Mouse (Mus musculus) MEL (cell line): ENCODE measurements around the gene Slc26a9.

Experiments used
- CHD1 ChIP-seq: IDR thresholded peaks from 2 replicates; pipeline ENCODE4 v1.6.1; 2012; ENCODE audit warnings: low read depth, mild to moderate bottlenecking, inconsistent platforms, low read length, improper control_type of control experiment
- ELF1 ChIP-seq: IDR thresholded peaks from 2 replicates; pipeline ENCODE4 v1.6.1; 2014; ENCODE audit warnings: low read depth, mild to moderate bottlenecking, inconsistent platforms, low read length, improper control_type of control experiment, moderate library complexity
- EP300 ChIP-seq, 2 experiments: IDR thresholded peaks; 2 replicates each; pipeline ENCODE4 v1.6.1; 2011; ENCODE audit warnings: improper control_type of control experiment in 2 of 2, low read length in 2 of 2, low read depth in 1 of 2, mild to moderate bottlenecking in 1 of 2
- HCFC1 ChIP-seq: IDR thresholded peaks from 2 replicates; pipeline ENCODE4 v1.6.1; 2012; ENCODE audit warnings: low read depth, mild to moderate bottlenecking, inconsistent platforms, low read length, improper control_type of control experiment, moderate library complexity
- POLR2A ChIP-seq, 2 experiments: IDR thresholded peaks; 2 replicates each; pipeline ENCODE4 v1.6.1; 2011 to 2012; ENCODE audit warnings: low read length in 2 of 2, mild to moderate bottlenecking in 2 of 2, control low read depth in 1 of 2, improper control_type of control experiment in 1 of 2, low read depth in 1 of 2, moderate library complexity in 1 of 2; ENCODE audit not compliant: control insufficient read depth in 1 of 2, insufficient read depth in 1 of 2, poor library complexity in 1 of 2
- RAD21 ChIP-seq: IDR thresholded peaks from 2 replicates; pipeline ENCODE4 v1.6.1; 2011; ENCODE audit warnings: mild to moderate bottlenecking, low read depth, low read length, improper control_type of control experiment

DNA sequence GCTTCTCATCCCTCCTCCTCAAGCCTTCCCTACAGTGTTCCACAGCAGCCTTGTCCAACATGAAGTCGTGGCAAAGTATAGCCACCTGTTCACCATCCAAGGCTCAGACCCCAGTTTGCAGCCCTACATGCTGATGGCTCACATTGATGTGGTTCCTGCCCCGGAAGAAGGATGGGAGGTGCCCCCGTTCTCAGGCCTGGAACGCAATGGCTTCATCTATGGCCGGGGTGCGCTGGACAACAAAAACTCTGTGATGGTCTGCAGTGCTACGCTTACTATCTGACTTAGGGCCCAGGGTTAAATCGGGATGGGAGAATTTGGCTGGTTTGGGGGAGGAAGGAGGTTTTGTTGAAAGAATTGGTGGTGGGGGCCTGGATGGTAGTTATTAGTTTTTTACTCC lies 57.2 kb downstream of the Slc26a9 start:
- TF ChIP-seq EP300 (IDR thresholded peaks at IDR 0.05; ENCODE audit: low read depth in 1 of 2, low read length in 2 of 2) (no peak), CHD1 (no peak), RAD21 (no peak), HCFC1 (no peak), POLR2A (IDR thresholded peaks at IDR 0.05; ENCODE audit: control insufficient read depth in 1 of 2, insufficient read depth in 1 of 2, low read depth in 1 of 2, low read length in 2 of 2, poor library complexity in 1 of 2) (no peak), ELF1 (no peak)
